Mouse (Mus musculus) megakaryocyte-erythroid progenitor cell, adult 5 weeks (primary cell): ENCODE data around the gene Btnl9. TPM values are rescaled to one million over a fixed set of nuclear protein-coding genes. Genes with fewer than 3 reads are reported as not detected.

Source experiments
- polyA plus RNA-seq: library from polyadenylated mRNA; stranded (reverse); fragments of >175 nt; gene quantifications from 2 replicates; pipeline ENCODE4 v1.2.3, GENCODE M21; 2012

Btnl9 gene
- 2.5 and 3.4 TPM in 2 replicates for polyA plus RNA-seq

GRCm38 (mm10) chr11:49186955-49187488, at the start of gene Btnl9:
Btnl9 (minus strand) TSS chr11:49187159.

GRCm38 (mm10) chr11:49203129-49203768, 16.3 kb upstream of the Btnl9 start, which contains the start of gene Zfp62:
Zfp62 (plus strand) TSS chr11:49203292.

GRCm38 (mm10) chr11:49154077-49154476, 32.9 kb downstream of the Btnl9 start, which contains the start of gene Olfr1394:
Olfr1394 (plus strand) TSS chr11:49154377.

DNA sequence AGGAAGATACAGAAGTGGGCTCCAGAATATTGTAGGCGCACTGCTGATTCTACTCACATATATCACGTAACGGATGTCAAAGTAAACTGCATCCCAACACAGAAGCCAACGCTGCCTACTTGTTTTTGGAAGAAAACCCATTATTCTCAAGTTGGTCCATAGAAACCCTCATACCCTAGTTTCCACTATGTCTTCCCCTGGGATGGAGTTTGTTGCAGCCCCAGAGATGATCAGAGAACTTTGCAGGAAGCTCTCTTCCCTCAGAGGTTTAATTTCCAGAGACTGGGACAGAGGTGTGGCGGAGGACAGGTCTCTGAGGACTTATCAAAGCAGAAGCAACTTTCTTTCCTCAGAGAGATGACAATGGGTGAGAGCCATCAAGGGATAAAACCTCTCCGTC, 45.0 kb downstream of the Btnl9 start, which contains the start of gene Olfr1395:
TSS of gene Olfr1395 (plus strand) at position 301 of the 400 bp plus-strand sequence.

Other genes with a start within 250 kb of the Btnl9 start
- 2.8 and 3.4 TPM in 2 replicates for gene Psme2b, start 241.0 kb downstream of the Btnl9 start, polyA plus RNA-seq
- gene Olfr56, start 208.3 kb downstream of the Btnl9 start, polyA plus RNA-seq = 0.07 and 0.25 TPM in 2 replicates
- 0.24 and 0.49 TPM in 2 replicates for gene 9930111J21Rik1, start 207.8 kb downstream of the Btnl9 start, polyA plus RNA-seq
- gene Gm12185, start 194.9 kb downstream of the Btnl9 start, polyA plus RNA-seq = not detected in 2 replicates
- gene Tgtp1, start 193.0 kb downstream of the Btnl9 start, polyA plus RNA-seq = 0.30 and 0.52 TPM in 2 replicates
- 0.56 and 1.2 TPM in 2 replicates for gene 9930111J21Rik2, start 135.9 kb downstream of the Btnl9 start, polyA plus RNA-seq
- gene Tgtp2, start 123.0 kb downstream of the Btnl9 start, polyA plus RNA-seq = 2.0 and 2.4 TPM in 2 replicates
- gene Ifi47, start 110.6 kb downstream of the Btnl9 start, polyA plus RNA-seq = 1.7 and 3.0 TPM in 2 replicates
- not detected in 2 replicates for gene Olfr1396, start 72.3 kb downstream of the Btnl9 start, polyA plus RNA-seq
- 0.16 TPM in 1 of 2 replicates, not detected in the other for gene Olfr1395, start 44.9 kb downstream of the Btnl9 start, polyA plus RNA-seq
- not detected in 2 replicates for gene Olfr1394, start 32.8 kb downstream of the Btnl9 start, polyA plus RNA-seq
- gene Zfp62, start 16.1 kb upstream of the Btnl9 start, polyA plus RNA-seq = 6.1 and 8.1 TPM in 2 replicates
- gene Mgat1, start 57.0 kb upstream of the Btnl9 start, polyA plus RNA-seq = 80.0 and 139 TPM in 2 replicates
- not detected in 2 replicates for gene Olfr1393, start 91.1 kb upstream of the Btnl9 start, polyA plus RNA-seq
- not detected in 2 replicates for gene Olfr1392, start 98.1 kb upstream of the Btnl9 start, polyA plus RNA-seq
- not detected in 2 replicates for gene Olfr10, start 117.6 kb upstream of the Btnl9 start, polyA plus RNA-seq
- 0.10 TPM in 1 of 2 replicates, not detected in the other for gene Olfr1391, start 135.6 kb upstream of the Btnl9 start, polyA plus RNA-seq
- gene Olfr1390, start 148.0 kb upstream of the Btnl9 start, polyA plus RNA-seq = not detected in 2 replicates
- gene Olfr1389, start 235.9 kb upstream of the Btnl9 start, polyA plus RNA-seq = not detected in 2 replicates
- not detected in 2 replicates for gene Olfr1388, start 249.5 kb upstream of the Btnl9 start, polyA plus RNA-seq